Mouse (Mus musculus) testis, adult 2 months (tissue): Measurements from ENCODE around the gene Gtse1.

Source experiments
- CTCF ChIP-seq: fragments of 200-500 bp; IDR thresholded peaks from 2 replicates; pipeline ENCODE4 v1.5.1; 2012; ENCODE audit warnings: low read depth, mild to moderate bottlenecking, inconsistent platforms, low read length, moderate library complexity; ENCODE audit not compliant: control insufficient read depth, insufficient read depth, insufficient replicate concordance
- POLR2A ChIP-seq: fragments of 200-500 bp; IDR thresholded peaks from 2 replicates; pipeline ENCODE4 v1.6.1; 2012; ENCODE audit warnings: low read depth, mild to moderate bottlenecking, inconsistent platforms, low read length, moderate library complexity; ENCODE audit not compliant: control insufficient read depth

DNA sequence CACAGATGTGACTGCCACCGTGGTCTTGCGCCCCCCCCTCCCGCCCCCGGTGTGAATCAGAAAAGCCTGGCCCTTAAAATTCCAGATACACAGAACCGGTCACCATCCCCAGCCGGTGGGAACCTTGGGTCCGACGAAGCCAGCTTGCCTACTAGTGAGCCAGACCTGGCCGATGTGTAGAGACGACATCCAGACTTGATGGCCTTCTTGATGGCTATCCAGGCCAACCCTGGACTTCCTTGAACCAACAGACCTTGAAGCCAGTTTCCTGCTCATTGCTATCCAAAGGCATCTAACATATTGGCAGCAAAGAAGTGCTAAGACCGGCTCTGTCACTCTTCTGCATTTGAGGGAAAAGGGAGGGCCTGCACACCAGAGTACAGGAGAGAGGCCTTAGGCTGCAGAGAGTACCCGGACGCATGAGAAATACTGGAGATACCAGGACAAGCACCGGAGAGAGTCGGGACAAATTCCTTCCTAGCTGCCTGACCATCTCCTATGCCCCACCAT, 510 bp upstream of the Gtse1 start:
- TF ChIP-seq CTCF (no peak), POLR2A (no peak)
